Mouse (Mus musculus): ENCODE data around the gene Fam71a. TPM values are rescaled to one million over a fixed set of nuclear protein-coding genes. Genes with fewer than 3 reads are reported as not detected.

Fam71a gene
- total and polyA plus RNA-seq, 3 experiments = not detected

- H3K79me2 ChIP-seq (replicated peaks; ENCODE audit: control insufficient read depth, extremely low read depth, insufficient read depth, poor library complexity, severe bottlenecking) = peaks cover 36% of the 10 kb centered on the region
- H3K36me3 ChIP-seq (replicated peaks in 1 of 2; ENCODE audit: control insufficient read depth in 1 of 2, insufficient read depth in 1 of 2, low read length in 1 of 2) = peaks cover under 1 to 12% of the 10 kb centered on the region in 2 experiments
- H3K9ac ChIP-seq (ENCODE audit: insufficient read depth, low read depth) = peak overlapping the region; percentile 95
- dilution Hi-C loops (cut with MboI; ENCODE audit: extremely low pct_ligation_motif_present, extremely low pct_unique_long_range_greater_than_20kb, low sequenced_read_pairs) (no loop called here), in situ Hi-C loops (cut with MboI; ENCODE audit: low pct_ligation_motif_present, low pct_unique_long_range_greater_than_20kb, low sequenced_read_pairs) (loop anchor here (5.0 to 10.0 kb wide), 2 partner anchors 89 to 99 kb away; partner anchors contain the start of gene Batf3)
- H3K4me3 ChIP-seq (replicated peaks in 1 of 3; ENCODE audit: low read depth in 2 of 3, low read length in 2 of 3, poor library complexity in 1 of 3) = peak overlapping the region; percentile 80 to 92 (median 85)
- peaks cover 19% of the 10 kb centered on the region for H3K9me3 ChIP-seq (replicated peaks; ENCODE audit: low read length)
- H3K4me1 ChIP-seq (ENCODE audit: control insufficient read depth in 1 of 2, insufficient read depth in 2 of 2) = peaks cover 11 to 53% of the 10 kb centered on the region in 2 experiments
- DNase-seq (ENCODE audit: extremely low read depth) = peak; percentile 89
- no peaks in the 10 kb centered on the region for H3K27me3 ChIP-seq (replicated peaks)
- peak overlapping the region; percentile 96 for H3K27ac ChIP-seq (ENCODE audit: insufficient read depth, low read depth)
- peak; percentile 57 for TF ChIP-seq JUN (IDR thresholded peaks at IDR 0.05; ENCODE audit: insufficient read depth, low read depth, low read length)
- TF ChIP-seq TBP (conservative IDR thresholded peaks at IDR 0.05; ENCODE audit: low read depth, low read length) = peak; percentile 94
- no peak for TF ChIP-seq UBTF (IDR thresholded peaks at IDR 0.05; ENCODE audit: low read depth, low read length)
- TF ChIP-seq ZKSCAN1 (IDR thresholded peaks at IDR 0.05; ENCODE audit: borderline replicate concordance, low read depth, low read length) = no peak
- TF ChIP-seq E2F4 (IDR thresholded peaks at IDR 0.05; ENCODE audit: insufficient replicate concordance, low read depth, low read length) = no peak
- 0 out of 2 replicates have a peak, but pooled peaks have one; percentile 31 for TF ChIP-seq SIN3A (IDR thresholded peaks at IDR 0.05; ENCODE audit: low read length)
- TF ChIP-seq USF1 (IDR thresholded peaks at IDR 0.05; ENCODE audit: low read depth, low read length) = no peak
- TF ChIP-seq POLR2A (IDR thresholded peaks at IDR 0.05; ENCODE audit: low read depth, low read length) = peak; percentile 89
- 0 out of 2 replicates have a peak, but pooled peaks have one; percentile 75 for TF ChIP-seq MAZ (IDR thresholded peaks at IDR 0.05; ENCODE audit: low read depth, low read length)
- TF ChIP-seq MYC (IDR thresholded peaks at IDR 0.05; ENCODE audit: low read depth, low read length) = 0 out of 2 replicates have a peak, but pooled peaks have one; percentile 16
- TF ChIP-seq POLR2AphosphoS2 (IDR thresholded peaks at IDR 0.05; ENCODE audit: low read depth, low read length) = peak; percentile 76; the same call in 1 of the 2 replicates
- peak; percentile 29; the same call in 1 of the 2 replicates for TF ChIP-seq RCOR1 (conservative IDR thresholded peaks at IDR 0.05; ENCODE audit: low read depth, low read length)
- TF ChIP-seq CHD2 (IDR thresholded peaks at IDR 0.05; ENCODE audit: low read length) = no peak; the same call in 1 of the 2 replicates
- peak; percentile 94 for TF ChIP-seq ZMIZ1 (IDR thresholded peaks at IDR 0.05; ENCODE audit: low read depth, low read length)
- peak; percentile 68 for TF ChIP-seq BHLHE40 (IDR thresholded peaks at IDR 0.05; ENCODE audit: low read depth, low read length)
- TF ChIP-seq EP300 (IDR thresholded peaks at IDR 0.05; ENCODE audit: low read length) = peak; percentile 40; the same call in 1 of the 2 replicates
- peak; percentile 17; the same call in 1 of the 2 replicates for TF ChIP-seq NRF1 (IDR thresholded peaks at IDR 0.05; ENCODE audit: low read depth, low read length)
- peak; percentile 65 for TF ChIP-seq ETS1 (conservative IDR thresholded peaks at IDR 0.05; ENCODE audit: low read depth, low read length)
- TF ChIP-seq MEF2A (IDR thresholded peaks at IDR 0.05; ENCODE audit: borderline replicate concordance, low read depth, low read length) = peak; percentile 96
- TF ChIP-seq IRF4 (IDR thresholded peaks at IDR 0.05; ENCODE audit: low read depth, low read length) = peak; percentile 69
- TF ChIP-seq JUND (conservative IDR thresholded peaks at IDR 0.05; ENCODE audit: low read depth, low read length) = no peak
- peak; percentile 79; the same call in 1 of the 2 replicates for TF ChIP-seq MAX (IDR thresholded peaks at IDR 0.05; ENCODE audit: low read length)
- peak; percentile 64 for TF ChIP-seq TCF12 (IDR thresholded peaks at IDR 0.05; ENCODE audit: low read depth, low read length)
- TF ChIP-seq SMC3 (IDR thresholded peaks at IDR 0.05; ENCODE audit: low read depth, low read length) = peak; percentile 5; the same call in 1 of the 2 replicates
- TF ChIP-seq NELFE (IDR thresholded peaks at IDR 0.05; ENCODE audit: low read depth, low read length) = peak; percentile 94
- H3K4me2 ChIP-seq (ENCODE audit: insufficient read depth, low read depth, poor library complexity, severe bottlenecking) = no peak overlapping the region
Observed at GRCm38 (mm10) chr1:191183163-191184065, 18.8 kb upstream of the Fam71a start.

Data from CH12.LX (cell line).